Mouse (Mus musculus) kidney, postnatal 0 days (tissue): ENCODE data around the gene B3gat2. TPM values are rescaled to one million over a fixed set of nuclear protein-coding genes. Genes with fewer than 3 reads are reported as not detected.

Experiments used
- ATAC-seq: fragments of 200-750 bp; cut with Nextera tagmentation; replicated peaks from 2 replicates; pipeline ENCODE4 v1.8.0; 2017; ENCODE audit warnings: low read depth, moderate number of reproducible peaks, moderate TSS enrichment, moderate library complexity; ENCODE audit not compliant: low FRiP score
- DNase-seq: peaks from one replicate; pipeline ENCODE4 v3.0.0-alpha.2; 2016; ENCODE audit warnings: low spot score
- H3K27ac ChIP-seq: fragments of 300-500 bp; sonication (generic); 2 replicates; pipeline ENCODE4 v1.5.1; 2014; ENCODE audit warnings: mild to moderate bottlenecking
- H3K27me3 ChIP-seq: fragments of 300-500 bp; sonication (generic); 2 replicates; pipeline ENCODE4 v1.6.1; 2014; ENCODE audit warnings: low read length, mixed read lengths; ENCODE audit not compliant: insufficient read depth
- H3K36me3 ChIP-seq: fragments of 300-500 bp; sonication (generic); 2 replicates; pipeline ENCODE4 v1.6.1; 2014; ENCODE audit warnings: low read length, mixed read lengths; ENCODE audit not compliant: insufficient read depth
- H3K4me1 ChIP-seq: fragments of 300-500 bp; sonication (generic); replicated peaks from 2 replicates; pipeline ENCODE4 v1.6.1; 2014; ENCODE audit warnings: antibody characterized with exemption, low read length, mixed read lengths; ENCODE audit not compliant: insufficient read depth
- H3K4me2 ChIP-seq: fragments of 300-500 bp; sonication (generic); 2 replicates; pipeline ENCODE4 v1.6.1; 2014; ENCODE audit warnings: mild to moderate bottlenecking, low read length, moderate library complexity, mixed read lengths
- H3K4me3 ChIP-seq: fragments of 300-500 bp; sonication (generic); replicated peaks from 2 replicates; pipeline ENCODE4 v1.5.1; 2014; ENCODE audit warnings: low read depth, low read length
- H3K9ac ChIP-seq: fragments of 300-500 bp; sonication (generic); 2 replicates; pipeline ENCODE4 v1.6.1; 2014; ENCODE audit warnings: low read depth, low read length
- H3K9me3 ChIP-seq: fragments of 300-500 bp; sonication (generic); replicated peaks from 2 replicates; pipeline ENCODE4 v1.6.1; 2016; ENCODE audit warnings: low read length, inconsistent platforms, mixed read lengths
- CTCF ChIP-seq: IDR thresholded peaks from 2 replicates; pipeline ENCODE4 v1.5.1; 2016; ENCODE audit warnings: antibody characterized with exemption, low read depth, mild to moderate bottlenecking, moderate library complexity
- WGBS: fragments of 180-500 bp; shearing (Covaris S2); extraction: QIAGEN DNeasy Blood & Tissue Kit; methylation state at CpG from one replicate; pipeline ENCODE4 v1.1.7; 2014; 5-methylcytosine and 5-hydroxymethylcytosine counted together
- polyA plus RNA-seq: library from polyadenylated mRNA; unstranded; fragments of >200 nt; fragmentation: Nextera tagmentation; extraction: Ambion mirVana; gene quantifications from 2 replicates; pipeline ENCODE4 v1.2.1, GENCODE M21; 2015

B3gat2 gene
- 13.1 and 14.4 TPM in 2 replicates for polyA plus RNA-seq

DNA sequence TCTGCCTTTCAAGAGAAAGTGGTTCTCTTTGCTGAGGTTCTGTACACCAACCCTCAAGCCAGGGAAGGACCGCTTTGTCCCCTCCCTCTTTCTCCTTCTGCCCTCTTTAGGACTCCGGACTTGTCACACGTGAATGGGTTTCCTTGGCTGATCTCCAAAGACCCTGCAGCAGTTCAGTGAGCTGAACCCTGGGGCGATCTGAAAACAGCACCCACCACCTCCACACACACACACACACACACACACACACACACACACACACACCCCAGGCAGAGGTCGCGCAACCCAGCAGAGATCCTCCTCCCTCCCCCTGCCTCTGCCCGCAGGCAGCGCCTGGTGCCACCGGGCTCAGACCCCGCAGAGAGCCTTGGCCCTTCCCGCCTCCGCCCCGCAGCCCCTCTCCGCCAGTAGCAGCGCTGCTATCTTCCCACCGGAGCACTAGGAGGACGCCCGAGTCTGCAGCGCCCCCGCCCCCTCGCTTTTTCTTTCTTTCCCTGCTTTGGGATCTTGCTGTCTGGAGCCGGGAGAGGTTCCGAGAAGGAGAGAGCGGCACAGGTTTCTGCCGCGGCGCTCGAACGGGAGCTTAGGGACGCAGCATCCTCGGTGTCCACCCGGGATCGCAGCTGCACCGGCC lies at the start of gene B3gat2:
TSS of gene B3gat2 (plus strand) at position 252 of the 634 bp plus-strand sequence.
- Histone ChIP-seq H3K4me3 (peak within 1 kb of the TSS; percentile 45), H3K36me3 (no peaks in the 10 kb centered on the region), H3K4me2 (peak within 1 kb of the TSS; percentile 87), H3K9me3 (no peaks in the 10 kb centered on the region), H3K27ac (peak within 1 kb of the TSS; percentile 36; the same call in 1 of the 2 replicates), H3K27me3 (peaks cover 22% of the 10 kb centered on the region), H3K9ac (peak within 1 kb of the TSS; percentile 33), H3K4me1 (peaks cover 8% of the 10 kb centered on the region)
- TF ChIP-seq CTCF: no peak; the same call in 1 of the 2 replicates
- ATAC-seq (peak; percentile 79), DNase-seq (peak; percentile 47)
- WGBS: 0% methylated on average over 34 of the region's 34 CpGs

DNA sequence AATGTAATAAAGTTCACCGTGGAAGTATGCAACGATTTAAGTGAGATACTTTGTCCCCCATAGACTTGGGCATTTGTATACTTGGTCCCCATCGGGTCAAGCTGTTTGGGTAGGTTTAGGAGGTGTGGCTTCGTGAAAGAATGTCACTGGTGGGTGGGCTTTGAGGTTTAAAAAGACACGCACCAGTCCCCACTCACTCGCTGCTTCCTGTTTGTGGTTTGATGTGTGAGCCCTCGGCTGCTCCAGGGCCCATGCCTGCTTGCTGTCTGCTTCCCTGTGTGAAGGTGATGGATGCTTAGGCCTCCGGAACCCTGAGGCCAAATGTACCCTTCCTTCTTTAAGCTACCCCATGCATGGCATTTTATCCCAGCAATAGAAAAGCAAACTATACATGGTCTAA lies 41.2 kb upstream of the B3gat2 start:
- H3K36me3 ChIP-seq: no peaks in the 10 kb centered on the region
- DNase-seq (no peak), ATAC-seq (no peak)
- H3K4me1 ChIP-seq: no peaks in the 10 kb centered on the region
- H3K9ac ChIP-seq: no peak overlapping the region
- H3K4me3 ChIP-seq: no peak overlapping the region
- H3K9me3 ChIP-seq: no peaks in the 10 kb centered on the region
- H3K27ac ChIP-seq: no peak overlapping the region
- 78% methylated on average over 8 of the region's 8 CpGs for WGBS
- no peak for TF ChIP-seq CTCF
- H3K27me3 ChIP-seq: no peaks in the 10 kb centered on the region
- H3K4me2 ChIP-seq: no peak overlapping the region

DNA sequence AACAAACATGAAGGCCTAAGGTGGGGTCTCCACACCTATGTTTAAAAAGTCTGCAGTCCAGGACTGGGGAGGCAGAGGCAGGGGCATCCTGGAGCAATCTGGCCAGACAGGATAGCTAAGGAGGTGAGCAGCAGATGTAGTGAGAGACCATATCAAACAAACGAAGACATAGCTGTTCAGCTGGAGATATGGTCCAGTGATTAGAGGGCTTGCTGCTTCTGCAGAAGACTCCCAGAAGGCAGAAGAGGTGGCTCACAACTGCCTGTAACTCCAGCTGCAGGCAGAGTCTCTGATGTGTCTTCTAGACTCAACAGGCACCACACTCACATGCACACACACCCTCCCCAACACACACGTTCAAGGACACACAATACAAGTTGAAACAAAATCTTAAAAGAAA lies 40.5 kb upstream of the B3gat2 start:
- no peaks in the 10 kb centered on the region for H3K36me3 ChIP-seq
- H3K9ac ChIP-seq: no peak overlapping the region
- DNase-seq (no peak), ATAC-seq (no peak)
- no peak overlapping the region for H3K4me3 ChIP-seq
- TF ChIP-seq CTCF: no peak
- no peak overlapping the region for H3K4me2 ChIP-seq
- no peaks in the 10 kb centered on the region for H3K9me3 ChIP-seq
- H3K4me1 ChIP-seq: no peaks in the 10 kb centered on the region
- H3K27me3 ChIP-seq: no peaks in the 10 kb centered on the region
- H3K27ac ChIP-seq: no peak overlapping the region
- WGBS: 47% methylated on average over 2 of the region's 2 CpGs

DNA sequence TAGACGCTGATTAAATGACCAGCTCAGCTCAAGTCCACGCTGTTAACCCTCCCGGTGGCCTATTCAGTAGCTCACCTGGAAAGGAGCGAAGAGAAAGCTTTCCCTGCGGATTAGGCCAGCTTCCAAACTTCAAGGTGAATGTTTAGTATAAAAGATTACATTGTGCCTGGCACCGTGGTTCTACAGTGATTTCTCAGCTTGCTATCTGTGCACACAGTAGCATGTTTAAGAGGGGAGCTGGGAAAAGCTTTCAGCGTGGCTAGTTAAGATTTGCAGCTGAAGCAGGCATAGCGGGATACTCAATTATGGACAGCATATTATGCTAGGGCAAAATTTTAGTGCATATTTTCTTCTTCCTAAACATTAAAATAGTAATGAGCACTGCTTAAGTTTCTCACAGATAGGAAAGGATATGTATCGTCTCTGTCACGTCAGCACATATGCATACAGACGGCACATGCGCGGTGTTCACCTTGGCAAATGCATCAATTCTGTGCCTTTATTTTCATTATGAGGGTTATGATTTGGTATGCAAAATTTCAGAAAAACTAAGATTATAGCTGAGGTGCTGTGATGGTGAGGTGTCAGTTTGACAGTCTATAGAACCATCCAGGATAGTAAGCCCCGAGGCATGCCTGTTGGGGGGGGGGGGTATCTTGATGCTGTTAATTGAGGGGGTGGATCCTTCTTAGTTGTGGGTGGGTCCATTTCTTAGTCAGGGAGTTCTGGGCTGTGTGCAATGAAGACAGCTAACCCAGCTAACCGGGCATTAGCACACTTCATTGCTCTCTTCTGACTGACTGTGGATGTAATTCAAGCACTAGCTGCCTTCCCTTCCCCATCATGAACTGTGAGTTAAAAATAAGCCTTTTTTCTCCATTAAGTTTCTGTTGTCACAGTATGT lies 38.8 kb upstream of the B3gat2 start:
- no peak for TF ChIP-seq CTCF
- no peaks in the 10 kb centered on the region for H3K27me3 ChIP-seq
- H3K4me2 ChIP-seq: no peak overlapping the region
- no peaks in the 10 kb centered on the region for H3K4me1 ChIP-seq
- H3K4me3 ChIP-seq: no peak overlapping the region
- DNase-seq (no peak), ATAC-seq (no peak)
- WGBS: 82% methylated on average over 15 of the region's 15 CpGs
- H3K36me3 ChIP-seq: no peaks in the 10 kb centered on the region
- no peak overlapping the region for H3K27ac ChIP-seq
- no peak overlapping the region for H3K9ac ChIP-seq
- no peaks in the 10 kb centered on the region for H3K9me3 ChIP-seq

DNA sequence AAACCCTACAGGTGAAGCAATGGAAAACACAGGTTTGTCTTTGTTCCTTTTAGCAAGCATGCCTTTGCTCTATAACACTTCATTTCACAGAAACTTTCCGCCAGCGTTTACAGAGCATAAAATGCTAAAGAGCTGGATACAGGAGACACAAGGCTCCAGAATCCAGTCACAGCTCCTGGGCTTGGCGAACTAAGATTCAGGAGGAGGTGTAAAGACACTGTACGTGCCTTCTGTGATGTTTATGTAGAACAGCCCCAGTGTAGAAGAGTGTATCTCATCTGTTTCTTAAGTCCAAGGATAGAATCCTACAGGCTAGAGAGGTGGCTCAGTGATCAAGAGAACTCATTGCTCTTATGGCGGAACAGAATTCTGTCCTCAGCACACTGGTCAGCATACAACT lies 30.2 kb upstream of the B3gat2 start:
- ATAC-seq (no peak), DNase-seq (no peak)
- Histone ChIP-seq H3K4me1 (no peaks in the 10 kb centered on the region), H3K27ac (no peak overlapping the region), H3K9me3 (no peaks in the 10 kb centered on the region), H3K27me3 (no peaks in the 10 kb centered on the region), H3K36me3 (no peaks in the 10 kb centered on the region), H3K4me2 (no peak overlapping the region), H3K4me3 (no peak overlapping the region), H3K9ac (no peak overlapping the region)
- WGBS: 91% methylated on average over 5 of the region's 5 CpGs
- no peak for TF ChIP-seq CTCF

DNA sequence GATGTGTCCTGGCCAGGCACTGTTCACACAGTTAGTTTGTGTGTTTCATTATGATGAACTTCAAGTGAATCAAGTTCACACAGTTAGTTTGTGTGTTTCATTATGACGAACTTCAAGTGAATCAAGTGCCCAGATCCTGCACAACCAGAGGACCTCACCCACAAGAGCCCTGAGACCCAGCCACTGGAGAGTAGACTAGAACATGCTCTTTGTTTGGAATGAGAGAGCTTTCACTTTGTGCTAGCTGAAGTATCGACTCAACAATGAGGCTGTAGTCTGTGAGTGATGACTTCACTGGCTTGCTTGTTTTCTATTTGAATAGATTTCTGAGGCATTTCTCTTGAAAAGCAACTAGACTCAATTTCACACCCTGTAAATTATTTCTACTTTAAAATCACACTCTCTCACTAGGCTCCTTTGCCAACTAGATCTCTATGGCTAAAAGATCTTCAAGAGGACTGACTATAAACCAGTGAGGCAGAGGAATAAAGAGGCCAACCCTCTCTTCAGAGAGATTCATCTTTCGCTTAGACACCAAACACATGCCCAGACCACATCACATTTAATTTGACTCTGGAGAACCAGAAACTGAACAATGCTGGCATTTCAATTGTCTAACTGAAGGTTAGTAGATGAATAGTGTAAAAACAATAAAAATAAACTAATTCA lies 10.6 kb upstream of the B3gat2 start:
- Histone ChIP-seq H3K27me3 (no peaks in the 10 kb centered on the region), H3K4me1 (no peaks in the 10 kb centered on the region), H3K4me3 (no peak overlapping the region), H3K9me3 (no peaks in the 10 kb centered on the region), H3K36me3 (no peaks in the 10 kb centered on the region), H3K9ac (no peak overlapping the region), H3K27ac (no peak overlapping the region), H3K4me2 (no peak overlapping the region)
- ATAC-seq: no peak
- WGBS: 86% methylated on average over 3 of the region's 3 CpGs
- TF ChIP-seq CTCF: no peak
- no peak for DNase-seq
